ENCODE assay signal across 12 mouse cellular contexts in the genomic region with DNA sequence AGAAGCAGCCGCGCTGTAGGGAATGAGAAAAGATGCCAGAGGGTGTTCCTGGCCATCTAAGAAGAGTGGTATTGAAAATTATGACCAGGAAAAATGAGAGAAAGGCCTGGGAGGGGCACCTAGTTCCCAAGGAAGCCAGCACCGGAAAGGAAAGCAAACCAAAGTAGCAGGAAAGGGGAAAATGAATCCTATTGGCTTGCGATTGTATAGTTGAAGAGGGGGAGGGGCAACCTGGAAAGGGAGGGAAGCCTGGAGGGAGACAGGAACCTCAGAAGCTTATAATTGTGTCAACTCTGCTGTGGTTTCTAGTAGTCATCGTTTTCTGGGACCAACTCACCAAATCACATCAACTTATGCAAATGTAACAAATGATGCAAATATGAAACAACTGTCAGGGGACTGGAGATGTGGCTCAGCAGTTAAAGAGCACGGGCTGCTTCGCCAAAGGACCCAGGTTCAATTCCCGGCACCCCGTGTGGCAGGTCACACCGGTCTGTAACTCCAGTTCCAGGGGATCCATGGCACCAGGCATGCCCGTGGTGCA.
A peak's percentile ranks its signal among the peaks of the same experiment; 100 is the strongest.
DNase-seq lines count a peak whose midpoint lies in the region; ATAC-seq and TF ChIP-seq lines count a peak whose summit lies in the region.
"Had no signal": no experiment of that assay in that cellular context is flagged by ENCODE, and none has a peak within 500 bp of the region (broad histone marks: within the 10 kb centered on the region; RNA-seq: fewer than 3 reads in every experiment).

No protein-coding gene starts in this region.

- TF ChIP-seq POLR2A in limb, embryonic 14.5 days (IDR thresholded peaks at IDR 0.05; ENCODE audit: borderline replicate concordance, extremely low read depth, insufficient read depth, insufficient read length): no peak

- peaks cover 2% of the 10 kb centered on the region; the same call in 1 of the 2 replicates for H3K36me3 ChIP-seq in limb, embryonic 14.5 days (ENCODE audit: control insufficient read depth, insufficient read depth, low read length)
- no peaks in the 10 kb centered on the region for H3K36me3 ChIP-seq in stomach, embryonic 15.5 days
- H3K36me3 ChIP-seq in midbrain, embryonic 15.5 days (replicated peaks): no peaks in the 10 kb centered on the region
- H3K36me3 ChIP-seq in forebrain, embryonic 10.5 days (replicated peaks): no peaks in the 10 kb centered on the region

- 85% methylated on average over 11 of the region's 11 CpGs for WGBS in limb, embryonic 14.5 days
- 77% methylated on average over 11 of the region's 11 CpGs for WGBS in stomach, embryonic 15.5 days
- 72% methylated on average over 11 of the region's 11 CpGs for WGBS in midbrain, embryonic 15.5 days
- 72% methylated on average over 11 of the region's 11 CpGs for WGBS in forebrain, embryonic 10.5 days

- peak overlapping the region; percentile 62 for H3K4me3 ChIP-seq in layer of hippocampus, adult 2 months
- H3K4me3 ChIP-seq in limb, embryonic 14.5 days (replicated peaks; ENCODE audit: low read length): no peak overlapping the region
- H3K4me3 ChIP-seq in stomach, embryonic 15.5 days (replicated peaks): no peak overlapping the region
- no peak overlapping the region for H3K4me3 ChIP-seq in midbrain, embryonic 15.5 days
- no peak overlapping the region for H3K4me3 ChIP-seq in forebrain, embryonic 10.5 days

- H3K9ac ChIP-seq in limb, embryonic 14.5 days (ENCODE audit: low read depth, low read length, severe bottlenecking): no peak overlapping the region
- no peak overlapping the region for H3K9ac ChIP-seq in stomach, embryonic 15.5 days
- H3K9ac ChIP-seq in midbrain, embryonic 15.5 days: no peak overlapping the region

- DNase-seq in adrenal gland, postnatal 10 days: peak; percentile 22
- DNase-seq in adrenal gland, adult 2 months: no peak
- DNase-seq in layer of hippocampus, adult 2 months (ENCODE audit: low spot score in 2 of 2): no peak
- no peak for DNase-seq in layer of hippocampus, postnatal 14 days (ENCODE audit: low spot score in 2 of 2)
- no peak for DNase-seq in limb, embryonic 14.5 days (ENCODE audit: low spot score)
- DNase-seq in forebrain, embryonic 10.5 days (ENCODE audit: extremely low spot score, low spot score): no peak
- DNase-seq: adrenal gland, postnatal 36 days; cerebellum, postnatal 14 days; layer of hippocampus, adult 9-11 months had no signal

- H3K9me3 ChIP-seq in limb, embryonic 14.5 days (ENCODE audit: control insufficient read depth, low read length): no peaks in the 10 kb centered on the region
- H3K9me3 ChIP-seq in stomach, embryonic 15.5 days: no peaks in the 10 kb centered on the region
- no peaks in the 10 kb centered on the region for H3K9me3 ChIP-seq in midbrain, embryonic 15.5 days
- H3K9me3 ChIP-seq in forebrain, embryonic 10.5 days: no peaks in the 10 kb centered on the region

- peaks cover 57% of the 10 kb centered on the region for H3K4me1 ChIP-seq in limb, embryonic 14.5 days (ENCODE audit: control insufficient read depth, insufficient read depth, low read length)
- peaks cover 32% of the 10 kb centered on the region; the same call in 1 of the 2 replicates for H3K4me1 ChIP-seq in stomach, embryonic 15.5 days
- H3K4me1 ChIP-seq in midbrain, embryonic 15.5 days: peaks cover 40% of the 10 kb centered on the region
- peaks cover 75% of the 10 kb centered on the region for H3K4me1 ChIP-seq in forebrain, embryonic 10.5 days

- H3K27ac ChIP-seq in layer of hippocampus, adult 2 months: peak overlapping the region; percentile 91
- no peak overlapping the region for H3K27ac ChIP-seq in limb, embryonic 14.5 days (replicated peaks; ENCODE audit: low read depth, low read length)
- H3K27ac ChIP-seq in stomach, embryonic 15.5 days: peak overlapping the region; percentile 84; the same call in 1 of the 2 replicates
- no peak overlapping the region for H3K27ac ChIP-seq in midbrain, embryonic 15.5 days
- H3K27ac ChIP-seq in forebrain, embryonic 10.5 days: no peak overlapping the region

- TF ChIP-seq CTCF in layer of hippocampus, adult 2 months (conservative IDR thresholded peaks at IDR 0.05): no peak

- peak overlapping the region; percentile 96 for H3K4me2 ChIP-seq in limb, embryonic 14.5 days (replicated peaks; ENCODE audit: low read depth, low read length, severe bottlenecking)
- H3K4me2 ChIP-seq in stomach, embryonic 15.5 days: 0 out of 2 replicates have a peak overlapping the region, but pooled peaks have one; percentile 89
- H3K4me2 ChIP-seq in midbrain, embryonic 15.5 days: no peak overlapping the region

- no peak for ATAC-seq in limb, embryonic 14.5 days (ENCODE audit: low FRiP score, low read depth)
- no peak for ATAC-seq in stomach, embryonic 15.5 days (ENCODE audit: insufficient read depth, low FRiP score, low read depth)
- no peak for ATAC-seq in midbrain, embryonic 15.5 days (replicated peaks)
- ATAC-seq: forebrain, embryonic 14.5 days had no signal

- H3K27me3 ChIP-seq in limb, embryonic 14.5 days (ENCODE audit: control insufficient read depth, insufficient read depth, low read length): no peaks in the 10 kb centered on the region
- no peaks in the 10 kb centered on the region for H3K27me3 ChIP-seq in stomach, embryonic 15.5 days (replicated peaks)
- H3K27me3 ChIP-seq in midbrain, embryonic 15.5 days (replicated peaks): peaks cover 28% of the 10 kb centered on the region
- H3K27me3 ChIP-seq in forebrain, embryonic 10.5 days (ENCODE audit: poor library complexity, severe bottlenecking): peaks cover 89% of the 10 kb centered on the region

Comparison
In these comparisons a context has a peak if more than half of its experiments do, and no peak if none do; other contexts are left out.
1. H3K27ac ChIP-seq: peak in layer of hippocampus, adult 2 months (single experiment) and stomach, embryonic 15.5 days (single experiment); none in limb, embryonic 14.5 days (single experiment), midbrain, embryonic 15.5 days (single experiment) and forebrain, embryonic 10.5 days (single experiment).